Mouse (Mus musculus) CH12F3 (cell line): ENCODE measurements around the gene Nrxn3.

Experiments used
- in situ Hi-C: fragments of 300-500 bp; cut with MboI; formaldehyde crosslinking; loops from 2 replicates; pipeline ENCODE4 v1.14.3; 2020; ENCODE audit warnings: low sequenced_read_pairs

The Nrxn3 gene

DNA sequence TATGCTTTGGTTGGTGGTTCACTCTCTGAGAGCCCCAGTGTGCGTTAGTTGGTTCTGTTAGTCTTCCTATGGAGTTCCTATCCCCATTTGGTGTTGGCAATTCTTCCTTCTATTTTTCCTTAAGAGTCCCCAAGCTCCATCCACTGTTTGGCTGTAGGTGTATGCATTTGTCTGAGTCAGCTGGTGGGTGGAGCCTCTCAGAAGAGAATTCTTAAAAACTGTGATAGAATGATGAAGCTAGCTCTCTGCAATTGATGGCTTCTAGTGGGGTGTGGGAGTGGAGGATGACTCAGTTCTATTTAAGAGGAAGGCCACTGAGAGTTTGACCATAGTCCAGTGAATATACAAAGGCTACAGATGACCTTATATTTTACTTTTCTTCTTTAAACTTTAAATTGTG is 1067.3 kb downstream of the Nrxn3 start:
- in situ Hi-C loops, result no loop called here

DNA sequence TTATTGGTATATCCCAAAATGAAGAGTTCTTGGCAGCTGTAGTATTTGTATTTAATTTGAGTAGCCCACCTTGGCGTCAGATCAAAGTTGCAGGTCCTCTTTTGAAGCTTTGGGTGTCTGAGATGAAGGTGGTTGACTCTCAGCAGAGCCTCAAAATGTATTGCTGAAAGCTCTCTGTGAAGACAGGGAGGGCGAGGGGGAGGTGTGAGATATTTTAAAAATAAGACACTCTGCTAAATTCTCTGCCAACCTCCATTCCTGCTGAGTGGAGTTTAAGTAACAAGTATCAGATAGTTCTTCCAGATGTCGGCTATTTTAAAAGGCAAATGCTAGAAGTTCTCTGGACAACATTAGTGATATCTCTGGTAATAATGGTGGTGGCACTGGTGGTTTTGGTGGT is 1069.2 kb downstream of the Nrxn3 start:
- in situ Hi-C loops, result no loop called here

GRCm38 (mm10) chr12:89794741-89795140 is 1072.1 kb downstream of the Nrxn3 start:
- in situ Hi-C loops, result no loop called here

DNA sequence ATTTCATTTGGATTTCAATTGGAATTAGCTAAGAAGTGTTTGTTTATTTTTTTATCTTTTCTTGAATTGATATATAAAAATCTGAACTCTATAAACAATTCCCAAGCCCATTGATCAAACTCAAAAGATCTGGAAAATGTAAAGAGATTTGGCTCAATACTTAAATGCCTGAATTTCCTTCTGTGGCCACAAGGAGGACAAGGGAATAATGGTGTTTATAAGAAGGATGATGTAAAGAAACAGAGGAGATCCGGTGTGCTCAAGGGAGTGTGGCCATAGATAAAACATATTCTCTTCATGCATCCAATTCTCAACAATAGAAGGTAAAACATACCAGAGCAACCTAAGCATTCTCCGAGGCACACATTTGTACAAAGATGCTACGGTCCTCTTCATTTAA is 1085.5 kb downstream of the Nrxn3 start:
- in situ Hi-C loops, result no loop called here

GRCm38 (mm10) chr12:89810146-89810545 is 1087.5 kb downstream of the Nrxn3 start:
- in situ Hi-C loops, result no loop called here

DNA sequence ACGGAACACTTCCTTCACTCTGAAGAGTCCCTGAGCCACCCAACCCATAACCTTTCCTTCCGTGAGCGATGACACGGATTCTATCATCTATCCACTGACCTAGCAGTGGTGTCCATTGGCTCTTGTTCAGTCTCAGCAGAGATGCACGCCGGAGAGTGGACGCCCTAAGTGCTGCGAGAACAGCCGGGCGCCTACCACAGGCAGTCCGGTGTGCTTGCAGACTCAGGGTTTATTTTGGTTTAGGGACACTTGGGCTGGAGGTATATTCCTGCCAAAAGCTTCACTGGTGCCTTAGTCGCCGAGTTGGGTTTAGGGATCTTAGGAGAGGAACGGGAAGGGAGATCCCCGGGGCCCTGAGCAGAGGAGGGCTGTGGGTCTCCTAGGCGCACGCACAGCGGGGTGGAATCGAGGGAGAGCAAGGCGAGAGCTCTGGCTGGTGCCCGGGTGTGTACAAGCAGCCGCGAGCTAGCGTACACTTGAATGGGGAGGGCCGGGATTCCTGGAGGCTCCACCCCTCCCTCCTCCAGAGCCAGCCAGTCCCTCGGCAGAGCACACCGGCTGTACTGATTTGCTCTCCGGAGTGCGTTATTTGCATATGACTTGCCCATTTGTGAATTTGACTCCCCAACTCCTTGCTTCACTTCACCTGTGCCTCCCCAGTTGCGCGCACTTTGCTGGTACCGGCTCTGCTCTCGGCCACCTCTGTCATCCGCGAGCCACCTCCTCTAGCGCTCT is 1089.3 kb downstream of the Nrxn3 start:
- in situ Hi-C loops, result no loop called here

GRCm38 (mm10) chr12:89812550-89813207 is 1090.0 kb downstream of the Nrxn3 start:
- in situ Hi-C loops, result no loop called here

DNA sequence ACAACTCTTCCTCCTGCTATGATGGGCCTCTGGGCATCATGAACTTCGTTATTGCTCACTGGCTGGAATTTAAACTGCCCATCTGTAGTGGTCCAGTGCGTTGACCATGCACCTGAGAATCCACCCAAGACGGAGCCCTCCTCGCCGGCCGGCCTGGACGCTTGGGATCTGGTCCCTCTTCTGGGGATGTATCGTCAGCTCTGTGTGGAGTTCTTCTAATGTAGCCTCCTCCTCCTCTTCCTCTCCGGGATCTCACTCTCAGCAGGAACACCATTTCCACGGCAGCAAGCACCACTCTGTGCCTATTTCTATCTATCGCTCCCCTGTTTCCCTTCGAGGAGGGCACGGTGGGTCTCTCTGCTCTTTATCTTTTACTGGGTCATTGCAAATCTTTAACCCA is 1090.6 kb downstream of the Nrxn3 start:
- in situ Hi-C loops, result no loop called here

- in situ Hi-C loops, result no loop called here
These were observed 1091.0 kb downstream of the Nrxn3 start for GRCm38 (mm10) chr12:89813718-89814117.

DNA sequence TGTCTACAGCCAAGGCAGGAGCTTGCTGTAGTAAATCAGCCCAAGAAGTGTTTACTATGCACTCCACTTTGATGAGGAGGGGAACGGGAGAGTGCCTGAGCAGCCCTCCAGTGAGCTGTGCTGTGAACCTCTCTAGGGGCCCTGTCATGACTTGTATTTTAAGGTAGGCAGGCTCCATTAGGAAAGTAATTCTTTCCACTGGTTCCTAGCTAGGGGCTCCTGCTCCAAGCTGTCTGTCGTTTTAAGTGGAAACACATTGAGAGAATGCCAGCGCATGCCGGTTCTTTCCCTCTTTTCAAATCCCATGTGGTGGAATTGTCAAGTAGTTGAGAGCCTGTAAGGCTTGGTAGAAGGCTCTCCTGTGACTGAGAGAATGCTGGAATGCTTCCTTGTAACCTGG is 1091.9 kb downstream of the Nrxn3 start:
- in situ Hi-C loops, result no loop called here

DNA sequence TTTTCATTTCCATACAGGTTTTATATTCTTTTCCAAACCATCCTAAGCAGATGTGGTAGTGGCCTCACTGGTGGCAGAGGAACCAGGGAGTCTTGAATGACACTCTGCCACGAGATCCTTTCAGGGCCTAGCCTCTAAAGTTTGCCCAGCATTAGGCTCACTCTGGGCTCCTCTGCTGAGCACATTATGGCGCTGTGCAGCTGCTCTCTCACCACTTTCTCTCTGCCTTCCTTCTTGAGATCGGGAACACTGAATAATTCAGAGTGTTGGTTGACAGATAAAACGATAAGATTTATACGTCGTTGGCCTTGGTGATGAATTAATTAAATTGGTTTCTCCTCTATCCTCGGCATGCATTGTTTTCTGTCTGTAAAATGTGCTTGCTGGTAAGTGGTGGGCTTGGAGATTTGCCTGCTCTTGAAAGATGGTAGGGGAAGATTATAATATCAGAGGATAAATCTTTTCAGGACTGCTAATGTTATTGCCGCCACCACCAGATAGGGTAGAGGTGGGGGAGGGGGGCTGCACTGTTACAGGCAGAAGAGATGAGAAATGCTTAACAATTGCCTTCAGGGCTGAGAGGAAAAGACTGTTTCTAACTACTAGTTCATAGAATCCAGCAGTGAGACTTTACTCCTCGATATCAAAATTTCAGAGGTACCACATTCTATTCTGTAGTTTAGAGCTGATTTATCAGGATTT is 1094.5 kb downstream of the Nrxn3 start:
- in situ Hi-C loops, result no loop called here

DNA sequence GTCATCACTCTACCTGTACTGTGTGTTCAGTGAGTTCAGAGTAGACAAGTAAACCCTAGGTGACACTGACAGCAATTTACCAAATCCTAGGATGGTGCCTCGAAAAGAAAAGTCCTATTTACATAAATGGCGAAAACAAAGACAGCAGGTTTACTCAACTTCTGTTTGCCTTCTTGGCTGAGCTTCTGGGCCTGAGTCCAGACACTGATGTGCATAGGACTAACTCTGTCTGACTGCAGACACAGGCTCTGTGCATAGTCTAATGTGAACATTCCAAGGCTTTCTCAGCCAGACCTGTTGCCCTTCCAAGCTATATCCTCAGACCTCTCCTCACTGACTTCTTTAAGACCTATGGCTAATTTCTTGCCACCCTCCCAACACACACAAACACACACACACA is 1095.5 kb downstream of the Nrxn3 start:
- in situ Hi-C loops, result no loop called here

DNA sequence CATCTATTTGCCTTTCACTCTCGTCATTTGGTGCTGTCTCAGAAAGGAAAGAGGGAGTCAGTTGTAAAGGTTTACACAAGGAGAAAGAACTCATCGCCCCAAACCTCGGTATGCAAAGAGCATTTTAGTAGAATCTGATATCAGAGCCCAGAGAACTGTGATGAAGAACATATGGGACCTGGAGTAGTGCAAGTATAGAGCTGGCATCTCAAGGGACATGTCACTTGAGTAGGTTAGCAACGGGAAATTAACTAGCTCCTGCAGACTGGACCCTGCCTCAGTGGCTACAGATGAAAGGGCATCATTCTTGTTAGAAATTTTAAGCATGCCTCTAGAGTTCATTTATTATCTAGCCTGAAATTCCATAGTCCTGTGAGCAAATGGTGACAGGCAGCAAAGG is 1099.5 kb downstream of the Nrxn3 start:
- in situ Hi-C loops, result no loop called here

GRCm38 (mm10) chr12:89829927-89830326 is 1107.3 kb downstream of the Nrxn3 start:
- in situ Hi-C loops, result no loop called here

GRCm38 (mm10) chr12:89830350-89830749 is 1107.7 kb downstream of the Nrxn3 start:
- in situ Hi-C loops, result no loop called here

- in situ Hi-C loops, result no loop called here
These were observed 1108.6 kb downstream of the Nrxn3 start for GRCm38 (mm10) chr12:89831300-89831699.

DNA sequence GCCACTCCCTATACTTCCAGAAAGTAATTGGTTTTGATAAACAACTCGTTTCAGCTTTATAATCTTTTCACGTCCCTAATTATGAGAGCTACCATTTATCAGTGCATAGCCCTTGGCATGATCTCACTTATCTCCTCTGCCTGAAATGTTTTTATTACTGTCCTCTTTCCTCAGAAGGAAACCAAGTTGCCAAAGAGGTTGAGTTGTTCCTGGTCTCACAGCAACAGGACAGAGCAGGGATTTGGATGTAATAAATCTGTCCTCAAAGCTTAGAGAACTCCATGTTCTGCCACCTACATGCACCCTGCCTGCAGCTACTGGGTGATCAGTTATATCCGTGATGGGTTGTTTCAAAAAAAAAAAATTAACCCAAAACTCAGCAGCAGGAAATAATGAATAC is 1113.6 kb downstream of the Nrxn3 start:
- in situ Hi-C loops, result no loop called here

DNA sequence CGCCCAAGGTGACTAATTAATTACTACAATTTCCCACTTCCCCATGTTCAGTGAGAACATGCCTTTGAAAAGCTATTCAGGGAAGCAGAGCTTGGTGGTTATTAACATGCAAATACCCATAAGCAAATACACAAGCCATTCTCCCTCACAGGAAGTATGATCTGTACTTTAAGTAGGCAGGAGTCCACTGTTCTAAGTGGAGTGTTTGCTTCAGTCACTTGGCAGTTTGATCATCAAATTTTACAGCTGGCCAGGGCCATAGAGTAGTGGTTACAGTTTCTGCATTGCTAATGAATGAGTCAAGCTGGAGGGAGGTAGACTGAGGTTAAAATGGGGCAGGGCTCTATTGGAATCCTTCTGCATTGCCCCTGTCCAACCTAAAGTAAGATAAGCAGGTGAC is 1120.2 kb downstream of the Nrxn3 start:
- in situ Hi-C loops, result no loop called here

DNA sequence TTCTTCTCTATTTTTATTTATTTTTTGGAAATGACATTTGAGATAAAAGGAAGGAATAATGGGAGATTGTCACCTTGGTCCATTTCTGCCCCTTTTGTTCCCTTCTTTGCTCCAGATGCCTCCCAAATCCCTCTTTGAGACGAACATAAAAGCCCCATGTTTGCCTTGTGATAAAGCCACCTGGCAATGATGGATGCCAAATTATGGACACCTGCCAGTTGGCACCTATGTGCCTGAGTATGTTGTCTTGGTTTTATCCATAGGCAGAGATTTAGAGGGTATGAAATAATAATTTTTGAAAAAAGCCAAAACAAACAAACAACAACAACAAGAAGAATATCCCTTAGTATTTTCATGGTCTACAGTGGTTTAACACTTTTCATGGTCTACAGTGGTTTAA is 1125.4 kb downstream of the Nrxn3 start:
- in situ Hi-C loops, result no loop called here

DNA sequence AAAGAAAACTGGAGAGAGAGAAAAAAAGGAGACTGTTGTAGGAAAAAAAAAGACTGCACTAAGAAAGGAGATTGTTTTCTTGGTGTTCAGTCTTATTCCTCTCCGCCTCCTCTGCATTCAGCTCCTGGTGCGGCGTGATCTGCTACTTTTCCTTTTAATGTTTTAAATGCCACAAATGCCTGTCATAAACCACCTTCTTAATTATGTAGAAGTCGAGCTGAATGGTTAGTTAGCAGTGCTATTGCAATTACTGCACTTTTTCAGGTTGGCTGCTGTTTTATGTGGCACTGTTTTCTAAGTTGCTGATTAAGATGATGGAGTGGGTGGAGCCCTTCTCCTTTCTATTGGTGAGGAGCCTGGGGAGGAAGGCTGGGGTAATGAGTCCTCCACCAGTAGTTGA is 1131.7 kb downstream of the Nrxn3 start:
- in situ Hi-C loops, result no loop called here

- in situ Hi-C loops, result no loop called here
These were observed 1144.4 kb downstream of the Nrxn3 start for GRCm38 (mm10) chr12:89867124-89867523.
